Mouse (Mus musculus) neural tube, embryonic 10.5 days (tissue): ENCODE data around the gene Cyp21a1.
"Not testable (repeated sequence)": the region's sequence is repeated elsewhere in the genome, so short reads cannot be mapped to it uniquely, and the experiment has no call there.

Experiments used
- DNase-seq: peaks from one replicate; pipeline ENCODE4 v3.0.0-alpha.2; 2017; ENCODE audit warnings: low spot score; ENCODE audit errors: extremely low spot score

The Cyp21a1 gene

DNA sequence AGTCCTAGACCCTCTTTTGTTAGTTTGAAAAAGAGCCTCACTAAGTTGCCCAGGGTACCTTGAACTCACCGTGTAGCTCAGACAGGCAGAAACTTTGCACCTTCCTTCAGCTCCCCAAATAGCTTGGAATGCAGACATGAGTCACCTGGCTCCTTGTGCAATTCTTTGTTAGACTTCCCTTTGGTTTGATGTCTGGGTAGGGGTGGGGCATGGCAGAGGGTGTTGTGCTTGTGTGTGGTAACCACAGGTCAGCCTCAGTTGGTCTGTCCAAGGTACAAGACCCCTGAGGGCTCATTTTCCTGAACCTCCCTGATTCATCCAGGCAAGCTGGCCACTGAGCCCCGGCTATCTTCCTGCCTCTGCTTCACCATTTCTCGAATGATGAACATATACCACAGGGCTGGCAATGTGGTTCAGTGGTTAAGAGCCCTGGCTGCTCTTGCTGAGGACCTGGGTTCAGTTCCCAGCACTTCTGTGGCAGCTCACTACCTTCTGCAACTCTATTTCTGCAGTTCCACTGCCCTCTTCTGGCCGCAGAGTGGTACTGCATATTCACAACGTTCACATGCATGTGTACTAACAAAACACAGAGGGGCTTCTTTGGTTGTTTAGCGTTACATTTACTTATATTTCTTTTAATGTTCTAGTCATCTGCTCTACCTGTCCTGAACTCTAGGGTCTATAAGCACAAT lies 656 bp upstream of the Cyp21a1 start:
- DNase-seq: no peak

DNA sequence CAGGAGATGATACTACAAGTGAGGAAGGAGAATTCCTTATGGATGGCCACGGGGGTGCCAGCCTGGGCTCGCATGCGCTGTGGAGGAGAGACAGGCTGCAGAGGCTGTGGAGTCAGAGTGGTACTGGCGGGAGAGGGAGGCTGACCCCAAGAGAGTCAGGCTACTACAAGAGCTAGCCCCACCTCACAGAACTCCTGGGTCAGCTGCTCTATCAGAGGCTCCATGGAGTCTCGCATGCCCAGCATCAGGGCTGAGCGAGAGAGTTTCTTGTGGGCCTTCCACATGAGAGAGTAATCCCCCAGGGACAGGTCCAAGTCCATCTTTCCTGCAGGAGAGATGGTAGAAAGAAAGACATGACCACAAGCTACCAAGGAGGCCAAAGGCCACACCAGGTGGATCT lies 994 bp downstream of the Cyp21a1 start:
- DNase-seq: not testable (repeated sequence)

DNA sequence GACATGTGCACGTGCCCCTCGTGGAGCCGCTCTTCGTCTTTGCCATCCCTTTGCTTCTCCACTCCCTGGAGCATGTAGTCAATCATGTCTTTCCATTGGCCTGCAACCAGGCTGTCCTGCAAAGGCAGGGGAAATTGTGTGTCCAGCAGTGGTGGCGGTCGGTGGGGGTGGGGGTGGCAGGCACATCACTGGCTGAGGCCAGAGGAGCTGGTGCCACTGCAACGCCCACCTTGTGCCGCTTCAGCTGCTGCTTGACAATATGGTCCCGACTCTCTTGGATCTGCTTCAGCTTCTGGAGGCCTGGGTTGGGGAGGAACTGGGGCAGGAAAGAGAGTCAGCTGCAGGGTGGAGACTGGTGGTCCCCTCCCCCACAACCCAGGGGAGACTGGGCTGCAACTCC lies 1.6 kb downstream of the Cyp21a1 start:
- not testable (repeated sequence) for DNase-seq

DNA sequence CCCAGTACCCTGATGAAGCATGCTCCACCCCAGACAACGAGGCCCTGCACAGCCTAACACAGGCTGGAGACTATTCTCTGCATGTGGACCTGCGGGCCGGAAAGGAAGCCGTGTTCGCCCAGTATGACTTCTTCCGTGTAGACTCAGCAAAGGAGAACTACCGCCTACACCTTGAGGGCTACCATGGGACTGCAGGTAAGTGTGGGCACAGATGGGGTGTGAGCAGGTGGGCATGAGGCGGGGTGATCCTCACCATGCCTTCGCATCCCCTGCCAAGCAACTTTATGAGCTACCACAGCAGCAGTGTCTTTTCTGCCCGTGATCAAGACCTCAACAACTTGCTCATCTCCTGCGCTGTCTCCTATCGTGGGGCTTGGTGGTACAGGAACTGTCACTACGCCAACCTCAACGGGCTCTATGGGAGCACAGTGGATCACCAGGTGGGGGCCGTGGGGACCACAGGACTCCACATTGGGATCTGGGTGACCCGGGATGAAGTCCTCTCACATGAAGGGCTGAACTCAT lies 3.5 kb downstream of the Cyp21a1 start:
- not testable (repeated sequence) for DNase-seq

DNA sequence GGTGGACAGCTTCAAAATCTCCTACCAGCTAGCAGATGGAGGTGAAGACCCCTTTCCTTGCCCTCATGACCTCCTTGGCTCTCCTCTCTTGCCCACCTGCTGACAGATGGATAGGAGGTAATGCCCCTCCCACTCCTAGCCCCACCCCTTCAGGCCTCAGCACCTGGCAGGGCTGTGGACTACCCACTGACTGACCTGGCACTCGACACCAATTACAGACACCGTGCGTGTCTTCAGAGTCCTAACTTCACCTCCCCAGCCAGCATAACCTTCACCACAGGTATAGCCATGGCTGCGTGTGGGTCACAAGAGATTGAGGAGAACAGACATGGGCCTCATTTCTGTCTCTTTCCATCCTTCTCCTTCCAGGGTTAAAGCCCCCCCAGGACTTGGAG lies 4.8 kb downstream of the Cyp21a1 start:
- no peak for DNase-seq

DNA sequence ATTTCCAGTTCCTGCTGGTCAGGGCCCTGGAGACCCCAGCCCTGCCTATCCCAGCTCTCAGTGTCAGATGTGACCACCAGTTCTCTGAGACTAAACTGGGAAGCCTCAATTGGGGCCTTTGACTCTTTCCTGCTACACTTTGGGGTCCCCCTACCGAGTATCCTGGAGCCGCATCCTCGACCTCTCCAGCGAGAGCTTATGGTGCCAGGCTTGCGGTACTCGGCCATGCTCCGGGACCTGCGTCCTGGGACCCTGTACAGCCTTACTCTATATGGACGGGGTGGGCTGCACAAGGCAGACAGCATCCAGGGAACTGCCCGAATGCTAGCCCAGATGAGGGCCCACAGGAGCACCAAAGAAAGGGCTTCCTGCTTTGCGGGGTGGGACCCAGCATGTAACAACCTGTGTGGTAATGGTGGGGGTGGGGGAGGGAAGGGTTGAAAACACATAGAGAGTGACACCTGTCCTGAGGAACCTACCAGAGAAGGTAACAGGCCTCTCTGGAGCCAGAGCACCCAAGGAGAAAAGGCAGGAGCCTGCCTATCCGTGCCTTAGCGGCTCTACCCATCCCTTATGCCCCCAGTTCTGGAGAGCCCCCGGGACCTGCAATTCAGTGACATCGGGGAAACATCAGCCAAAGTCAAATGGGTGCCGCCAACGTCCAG lies 5.4 kb downstream of the Cyp21a1 start:
- DNase-seq: no peak

DNA sequence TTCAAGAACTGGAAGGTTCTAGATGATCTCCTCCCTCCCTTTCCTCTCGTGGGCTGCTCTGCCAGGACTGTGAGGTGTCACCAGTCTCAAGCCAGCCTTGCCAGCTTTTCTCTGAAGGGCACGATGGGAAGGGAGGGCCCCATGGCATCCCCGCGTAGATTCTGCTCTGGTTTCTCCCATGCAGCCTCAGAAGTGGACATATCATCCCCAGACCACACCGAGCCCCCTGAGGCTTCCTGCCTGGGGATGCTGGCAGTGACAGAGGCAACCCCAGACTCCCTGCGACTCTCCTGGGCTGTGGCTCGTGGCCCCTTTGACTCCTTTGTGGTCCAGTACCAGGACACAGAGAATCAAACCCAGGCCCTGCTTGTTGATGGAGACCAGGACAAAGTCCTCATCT lies 6.3 kb downstream of the Cyp21a1 start:
- not testable (repeated sequence) for DNase-seq

DNA sequence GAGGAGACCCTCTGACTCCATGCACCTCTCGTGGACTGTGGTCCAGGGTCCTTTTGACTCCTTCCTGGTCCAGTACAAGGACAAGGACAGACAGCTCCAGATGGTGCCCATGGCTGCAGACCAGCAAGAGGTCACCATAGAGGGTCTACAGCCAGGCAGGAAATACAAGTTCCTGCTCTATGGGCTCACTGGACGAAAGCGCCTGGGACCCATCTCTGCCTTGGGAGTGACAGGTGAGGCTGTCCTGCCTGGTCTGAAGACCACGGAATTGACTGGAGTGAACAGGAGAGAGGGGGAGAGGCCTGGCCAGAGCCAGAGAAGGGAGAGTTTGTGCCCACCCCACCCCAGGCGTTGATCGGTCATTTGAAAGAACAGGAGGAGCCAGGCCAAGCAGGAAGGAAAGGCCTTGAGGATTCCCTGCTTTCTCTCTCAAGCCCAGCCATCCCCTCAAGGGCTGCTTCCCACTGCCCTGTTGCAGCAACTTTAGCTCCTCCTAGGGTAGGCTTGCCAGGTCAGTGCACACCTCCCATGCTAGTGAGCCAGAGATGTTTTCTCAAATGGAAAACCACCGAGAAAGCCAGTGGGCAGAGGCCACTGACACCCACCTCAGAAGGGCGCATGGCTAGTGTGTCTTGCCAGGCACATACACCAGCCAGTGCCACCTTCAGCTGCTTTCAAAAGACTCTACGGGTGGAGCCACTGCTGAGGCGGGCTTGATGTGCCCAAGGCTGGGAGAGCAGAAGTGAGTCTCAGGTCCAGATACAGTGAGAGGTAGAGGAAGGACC lies 7.0 kb downstream of the Cyp21a1 start:
- DNase-seq: not testable (repeated sequence)

DNA sequence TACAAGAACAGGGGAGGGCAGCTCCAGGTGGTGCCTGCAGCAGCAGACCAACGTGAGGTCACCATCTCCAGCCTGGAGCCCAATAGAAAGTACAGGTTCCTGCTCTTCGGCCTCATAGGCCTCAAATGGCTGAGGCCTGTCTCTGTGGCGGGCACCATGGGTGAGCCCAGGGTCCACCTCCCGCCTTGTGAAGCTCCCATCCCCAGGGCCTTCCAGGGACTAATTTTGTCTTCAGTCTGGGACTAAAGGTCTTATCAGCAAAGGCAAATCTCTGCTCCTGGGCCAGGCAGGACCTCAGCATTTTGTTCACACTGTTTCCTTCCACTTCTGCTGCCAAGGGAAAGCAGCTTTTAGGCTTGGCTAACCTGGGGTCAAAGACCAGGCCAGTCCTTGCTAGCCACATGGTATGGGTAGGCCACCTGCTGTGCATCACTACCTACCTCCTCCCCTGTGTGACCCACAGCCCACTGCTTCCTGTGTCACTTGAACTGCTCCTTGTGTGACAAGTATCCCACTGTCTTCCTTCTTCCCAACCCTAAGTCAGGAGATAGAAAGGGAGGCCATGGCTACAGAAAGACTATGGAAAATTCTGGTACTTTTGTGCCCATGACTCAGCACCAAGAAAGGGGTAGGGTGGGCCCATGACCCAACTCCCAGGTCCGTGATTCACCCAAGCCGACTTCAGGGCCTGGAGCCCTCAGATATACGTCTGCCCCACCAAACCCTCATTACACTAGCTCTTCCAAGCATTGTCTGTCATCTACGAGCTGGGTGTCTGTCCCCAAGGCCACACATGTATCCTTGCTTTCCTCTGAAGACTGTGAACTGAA lies 7.8 kb downstream of the Cyp21a1 start:
- DNase-seq: no peak

DNA sequence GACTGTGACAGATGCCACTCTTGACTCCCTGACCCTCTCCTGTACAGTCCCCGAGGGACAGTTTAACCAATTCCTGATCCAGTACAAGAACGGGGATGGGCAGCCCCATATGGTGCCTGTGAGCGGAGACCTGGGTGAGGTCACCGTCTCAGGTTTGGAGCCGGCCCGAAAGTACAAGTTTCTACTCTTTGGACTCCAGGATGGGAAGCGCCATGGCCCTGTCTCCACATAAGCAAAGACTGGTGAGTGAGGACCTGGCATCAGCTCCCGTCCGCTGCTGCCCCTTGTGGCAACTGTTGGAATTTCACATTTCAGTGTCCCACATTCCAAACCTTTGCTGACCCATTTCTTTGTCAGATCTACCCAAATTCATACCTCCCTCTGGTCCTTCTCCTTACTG lies 8.7 kb downstream of the Cyp21a1 start:
- DNase-seq: no peak

DNA sequence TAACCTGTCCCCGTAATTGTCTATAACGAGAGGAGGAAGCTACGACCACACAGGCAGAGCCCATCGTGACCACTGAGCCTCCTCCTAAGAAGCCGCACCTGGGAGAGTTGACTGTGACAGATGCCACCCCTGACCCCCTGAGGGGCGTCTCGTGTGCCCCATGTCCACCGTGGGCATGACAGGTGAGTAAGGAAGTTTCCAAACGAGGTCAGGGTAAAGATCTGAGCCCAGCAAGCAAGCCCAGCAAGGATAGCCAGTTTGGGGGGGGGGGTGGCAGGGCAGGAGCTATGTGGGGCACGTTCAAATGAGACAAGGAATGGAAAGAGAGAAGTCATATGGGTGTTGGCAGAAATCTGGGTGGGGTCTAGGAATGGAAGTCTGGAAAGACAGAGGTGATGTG lies 9.3 kb downstream of the Cyp21a1 start:
- DNase-seq: no peak

DNA sequence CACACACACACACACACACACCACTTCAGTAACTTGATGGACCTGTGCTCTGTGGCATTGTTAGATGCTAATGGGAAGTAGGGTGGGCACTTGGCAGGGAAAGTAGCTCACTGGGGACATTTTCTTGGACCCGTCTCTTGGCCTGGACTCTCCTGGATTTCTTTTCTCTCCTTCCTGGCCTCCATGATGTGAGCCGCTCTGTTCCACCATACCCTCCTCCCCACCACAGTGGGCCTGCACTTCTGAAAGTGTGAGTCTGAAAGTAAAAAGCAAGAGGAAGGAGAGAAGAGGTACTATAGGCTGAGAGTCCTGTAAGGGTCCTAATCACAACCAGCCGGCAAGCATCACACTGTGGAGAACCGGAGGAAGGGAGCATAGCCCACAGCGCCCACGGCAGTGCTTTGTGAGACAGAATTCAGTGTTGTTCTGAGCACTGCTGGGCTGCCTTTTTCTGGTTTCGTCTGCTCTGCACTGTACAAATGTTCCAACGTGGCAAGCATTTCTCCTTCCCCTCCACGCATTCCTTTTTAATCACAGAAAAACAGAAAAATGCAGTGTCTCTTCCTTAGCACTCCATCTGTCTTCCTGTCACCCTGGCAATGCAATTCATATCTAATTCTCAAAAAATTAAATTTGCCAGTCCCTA lies 26.6 kb downstream of the Cyp21a1 start:
- no peak for DNase-seq

DNA sequence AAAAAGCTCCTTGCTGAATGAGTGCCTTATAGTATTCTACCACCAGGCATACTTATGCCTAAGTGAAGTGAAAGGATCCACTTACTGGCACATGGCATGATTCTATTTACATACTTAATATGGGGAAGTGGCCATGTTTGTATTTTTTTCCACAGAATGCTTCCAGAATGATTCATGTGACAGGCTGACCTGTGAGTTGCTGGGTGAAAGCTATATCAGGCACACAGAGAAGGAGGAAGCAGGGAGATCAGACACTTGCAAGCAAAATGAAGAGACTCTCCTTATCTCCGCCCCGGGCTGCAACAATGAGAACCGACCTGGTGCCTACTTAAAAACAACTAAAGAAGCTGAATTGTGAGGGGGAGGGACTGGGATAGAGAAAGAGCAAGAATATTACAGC lies 42.9 kb downstream of the Cyp21a1 start:
- DNase-seq: no peak
